Mouse (Mus musculus) heart, adult 2 months (tissue): Measurements from ENCODE around the gene Nudt9.

ENCODE experiments used
- CTCF ChIP-seq: fragments of 200-600 bp; IDR thresholded peaks from 2 replicates; pipeline ENCODE4 v1.8.1; 2022; ENCODE audit warnings: antibody characterized with exemption, mild to moderate bottlenecking, moderate library complexity
- EP300 ChIP-seq: fragments of 200-500 bp; IDR thresholded peaks from 2 replicates; pipeline ENCODE4 v1.6.1; 2011; ENCODE audit warnings: low read depth, low read length, control low read depth; ENCODE audit not compliant: insufficient read depth
- POLR2A ChIP-seq: fragments of 200-500 bp; IDR thresholded peaks from 2 replicates; pipeline ENCODE4 v1.6.1; 2011; ENCODE audit warnings: mild to moderate bottlenecking, low read depth, low read length, control low read depth; ENCODE audit not compliant: insufficient read depth

DNA sequence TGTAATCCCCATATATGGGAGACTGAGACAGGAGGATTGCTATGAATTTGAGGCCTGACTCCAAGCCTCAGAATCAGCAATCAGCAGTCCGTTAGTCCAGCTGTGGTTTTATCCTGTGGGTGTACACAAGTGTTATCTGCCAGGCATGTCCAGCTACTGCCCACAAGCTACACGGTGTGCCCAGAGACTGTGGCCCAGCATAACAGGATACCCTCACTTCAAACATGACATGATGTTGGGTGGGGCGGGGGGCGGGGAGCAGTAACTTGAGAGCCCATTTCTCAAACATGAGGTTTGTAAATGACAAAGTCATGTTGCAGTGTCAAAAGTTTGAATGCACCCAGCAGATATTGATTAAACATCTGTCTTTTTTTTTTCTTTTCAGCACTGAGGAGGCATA, 9.7 kb downstream of the Nudt9 start:
- no peak for TF ChIP-seq POLR2A
- TF ChIP-seq CTCF: no peak
- TF ChIP-seq EP300: no peak
